Mouse (Mus musculus) CD4-positive helper T cell, adult 2 months (primary cell): ENCODE measurements around the gene Rora.
A peak's percentile ranks its signal among the peaks of the same experiment; 100 is the strongest.

Source experiments
- DNase-seq: peaks from one replicate; pipeline ENCODE4 v3.0.0-alpha.2; 2012; ENCODE audit warnings: low read depth, missing footprints, low spot score

Rora gene

DNA sequence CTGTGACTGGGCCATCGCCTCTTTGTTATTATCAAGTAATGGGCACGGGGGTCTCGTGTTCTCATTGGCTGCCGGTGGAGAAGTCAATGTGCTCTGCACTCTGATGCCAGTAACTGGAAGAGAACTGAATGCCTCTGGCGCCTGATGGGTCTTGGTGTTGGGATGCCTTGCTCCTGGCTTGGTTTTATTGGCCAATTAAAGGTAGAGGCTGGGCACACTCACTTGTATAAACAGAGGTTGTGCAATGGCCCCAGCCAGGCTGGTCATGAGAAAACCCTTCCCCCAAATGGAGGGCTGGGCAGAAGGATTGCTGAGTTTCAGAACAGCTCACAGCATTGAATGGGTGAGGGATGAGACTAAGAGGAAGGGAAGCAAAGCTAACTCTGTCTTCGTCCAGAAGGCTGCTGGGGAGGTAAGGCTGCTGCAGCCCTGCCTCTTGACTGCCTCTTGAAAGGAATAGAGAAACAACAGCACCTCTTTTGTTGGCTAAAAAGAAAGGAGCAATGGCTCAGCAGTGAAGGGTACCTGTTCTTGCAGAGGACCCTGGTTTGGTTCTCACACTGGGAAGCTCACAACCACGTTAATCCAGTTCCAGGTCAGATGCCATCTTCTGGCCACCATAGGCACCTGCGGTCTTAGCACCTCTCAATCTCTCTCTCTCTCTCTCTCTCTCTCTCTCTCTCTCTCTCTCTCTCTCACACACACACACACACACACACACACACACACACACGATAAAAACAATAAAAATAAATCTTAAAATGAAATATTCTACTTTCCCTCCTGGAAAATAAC is 653.3 kb downstream of the Rora start:
- peak; percentile 54 for DNase-seq

DNA sequence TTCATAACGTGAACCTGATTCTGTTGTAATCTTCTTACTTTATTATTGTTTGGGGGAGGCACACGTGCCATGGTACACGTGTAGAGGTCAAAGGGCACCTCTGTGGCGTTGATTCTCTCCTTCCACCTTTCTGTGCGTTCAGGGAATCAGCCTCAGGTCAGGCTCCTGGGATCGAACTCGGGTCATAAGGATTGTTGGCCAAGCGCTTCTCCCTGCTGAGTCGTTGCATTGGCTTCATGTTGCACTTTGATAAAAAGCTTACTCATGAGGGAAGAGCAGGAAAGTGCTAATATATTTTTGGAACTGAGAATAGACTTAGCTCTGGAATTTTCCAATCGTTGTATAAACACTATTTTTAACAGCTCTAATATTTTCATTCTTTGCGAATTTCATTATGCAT is 654.4 kb downstream of the Rora start:
- DNase-seq = no peak

DNA sequence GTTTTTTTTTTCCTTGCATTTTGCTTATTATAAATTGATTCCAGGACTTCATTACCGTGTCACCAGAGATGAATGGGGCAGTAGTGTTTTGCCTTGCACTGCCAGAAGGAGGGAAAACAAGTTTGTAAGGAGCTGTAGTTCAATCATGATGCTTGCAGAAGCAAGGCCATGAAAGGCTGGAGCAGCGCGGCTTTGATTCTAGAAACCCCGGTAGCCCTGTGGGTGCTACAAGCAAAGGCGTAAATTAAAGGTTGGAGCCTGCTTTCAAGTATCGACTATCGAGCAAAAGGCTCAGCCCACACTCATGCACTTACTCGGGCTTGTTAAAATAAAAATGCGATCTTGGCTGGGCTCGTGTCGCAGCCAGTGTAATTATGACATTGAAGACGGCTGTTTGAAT is 656.9 kb downstream of the Rora start:
- no peak for DNase-seq

DNA sequence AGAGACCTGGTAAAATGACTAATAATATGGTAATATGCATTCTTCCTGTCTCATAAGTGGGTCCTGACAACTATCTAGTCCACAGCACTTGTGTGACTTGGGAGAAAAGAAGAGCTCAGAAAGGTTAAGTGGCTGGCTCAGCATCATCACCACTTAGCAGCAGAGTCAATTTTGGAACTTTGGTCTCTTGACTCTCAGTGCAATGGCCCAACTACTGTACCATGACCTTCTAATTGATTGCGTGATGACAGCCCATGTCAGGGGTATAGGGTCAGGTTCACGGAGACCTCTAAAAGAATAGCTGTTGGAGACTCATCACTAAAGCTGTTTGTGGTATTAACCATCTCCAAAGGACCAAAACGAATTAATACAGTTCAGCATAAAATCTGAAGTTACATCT is 659.7 kb downstream of the Rora start:
- DNase-seq = no peak

DNA sequence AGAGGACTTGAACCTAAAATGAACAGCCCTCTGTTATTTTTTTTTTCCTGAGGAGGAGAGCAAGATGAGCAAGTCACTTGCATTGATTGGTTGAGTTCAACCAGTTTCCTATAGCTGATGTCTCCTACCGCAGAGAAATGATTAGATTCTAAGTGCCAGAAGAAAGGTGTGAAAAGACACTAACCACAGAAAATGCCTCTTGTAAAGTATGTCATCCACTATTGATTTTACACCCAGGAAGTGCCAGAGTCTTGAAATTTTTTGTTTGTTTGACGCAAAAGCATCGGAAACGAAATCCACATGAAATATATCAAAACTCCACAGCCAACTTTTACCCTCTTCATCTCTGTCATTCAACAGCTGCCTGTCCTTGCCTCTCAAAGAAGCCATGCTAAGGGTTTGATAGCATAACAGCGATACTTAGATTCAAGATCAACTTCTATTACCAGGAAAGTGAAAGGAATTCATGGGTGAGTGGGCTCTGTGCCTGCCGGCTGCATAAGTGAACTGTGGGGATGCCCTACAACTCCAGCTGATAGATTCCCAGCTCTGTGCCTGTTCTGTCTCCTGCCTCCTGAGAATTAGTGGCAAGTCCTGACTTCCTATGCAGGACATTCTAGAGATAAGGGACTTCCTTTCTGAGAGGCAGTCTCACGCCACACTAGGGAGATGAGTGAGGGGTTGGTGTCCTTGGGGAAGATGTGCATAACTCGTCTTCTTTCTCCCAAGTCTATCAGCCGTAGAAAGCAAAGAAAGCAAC is 661.0 kb downstream of the Rora start:
- peak; percentile 84 for DNase-seq

DNA sequence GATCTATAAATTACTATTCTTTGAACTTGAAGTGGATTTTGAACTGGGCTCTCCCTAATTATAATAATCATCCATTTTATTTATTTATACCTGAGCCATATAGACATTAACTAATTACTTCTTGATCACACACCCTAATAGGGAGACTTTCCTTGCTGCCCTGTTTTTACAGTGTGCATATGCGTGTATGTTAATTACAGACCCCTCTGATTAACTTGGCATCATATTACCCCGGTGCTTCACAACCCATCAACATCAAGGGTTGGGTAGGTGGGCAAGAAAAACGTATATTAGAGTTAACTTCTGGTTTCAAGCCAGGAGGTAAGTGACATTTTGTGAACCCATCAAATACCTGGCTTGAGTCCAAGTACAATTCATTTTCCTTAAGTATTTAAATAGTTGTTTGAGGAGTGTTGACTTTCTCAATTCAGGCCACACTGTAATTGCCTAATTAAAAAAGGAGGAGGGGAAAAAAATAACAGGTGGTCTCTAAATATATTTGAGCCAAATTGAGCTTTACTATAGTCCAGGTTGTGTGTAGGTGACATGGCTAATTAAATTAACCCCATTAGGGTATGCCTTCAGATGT is 664.0 kb downstream of the Rora start:
- no peak for DNase-seq

DNA sequence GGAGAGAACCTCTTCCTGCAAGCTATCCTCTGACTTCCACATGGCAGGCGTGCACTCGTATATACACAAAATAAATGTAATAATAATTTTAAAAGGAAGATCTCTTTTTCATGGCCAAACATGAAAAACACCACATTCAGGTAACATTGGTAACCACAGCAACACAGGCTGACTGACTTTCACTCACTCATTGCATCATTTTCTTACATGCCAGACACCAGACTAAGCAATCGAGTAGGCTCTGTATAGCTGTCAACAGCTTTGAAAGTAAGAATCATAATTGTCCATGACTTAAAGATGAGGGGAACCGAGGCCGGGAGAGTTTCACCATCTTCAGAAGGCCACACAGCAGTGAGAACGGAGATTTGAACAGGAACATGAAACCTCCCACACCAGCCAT is 665.8 kb downstream of the Rora start:
- DNase-seq = no peak

DNA sequence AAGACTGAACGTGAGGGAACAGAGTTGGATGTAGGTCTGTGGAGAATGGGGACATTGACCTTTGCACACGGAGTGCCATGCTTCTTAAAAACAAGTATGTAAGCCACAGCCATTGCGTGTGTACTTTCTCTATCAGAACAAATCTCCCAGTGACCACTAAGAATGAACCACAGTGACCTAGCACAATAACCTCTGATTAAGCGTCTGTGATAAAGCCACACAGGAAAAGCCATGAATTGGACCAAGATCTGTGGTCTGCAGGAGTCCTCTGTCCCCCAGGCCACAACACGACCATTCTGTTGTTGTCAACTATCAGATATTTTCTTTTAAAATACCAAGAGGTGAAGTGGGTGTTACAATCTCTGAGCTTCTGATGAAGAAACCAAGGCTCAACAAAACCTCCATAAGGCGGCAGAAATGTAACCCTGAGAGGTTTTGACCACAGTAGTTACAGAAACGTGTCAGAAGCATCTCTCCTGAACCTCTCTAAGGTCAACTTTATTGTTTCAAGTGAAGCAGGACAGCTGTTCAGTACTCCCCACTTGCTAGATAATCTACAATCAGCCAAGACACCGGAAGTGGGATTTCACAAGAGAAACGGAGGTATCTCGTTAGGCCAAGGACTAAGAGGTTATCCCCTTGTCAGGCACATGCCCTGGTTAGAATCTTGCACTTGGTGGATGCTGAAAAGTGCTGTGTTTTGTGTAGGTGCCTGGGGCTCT is 666.5 kb downstream of the Rora start:
- peak; percentile 51 for DNase-seq

DNA sequence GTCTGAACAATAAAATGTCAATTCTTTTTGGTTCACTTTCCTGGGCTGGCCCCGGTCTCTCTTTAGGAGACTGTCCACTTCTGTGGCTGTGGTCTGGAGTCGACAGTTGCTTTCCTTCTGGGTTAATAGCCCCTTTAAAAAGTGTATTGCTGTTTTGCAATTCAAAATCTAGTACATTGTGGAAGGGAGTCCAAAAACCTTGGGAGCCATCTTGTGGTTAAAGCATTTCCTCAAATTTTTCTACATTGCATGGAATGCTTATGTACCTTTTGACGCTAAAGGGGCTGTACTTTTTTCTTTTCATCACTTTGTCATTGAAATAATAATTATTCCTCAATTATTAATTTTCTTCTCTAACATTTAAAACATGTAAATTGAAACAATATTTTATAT is 667.0 kb downstream of the Rora start:
- DNase-seq = no peak

DNA sequence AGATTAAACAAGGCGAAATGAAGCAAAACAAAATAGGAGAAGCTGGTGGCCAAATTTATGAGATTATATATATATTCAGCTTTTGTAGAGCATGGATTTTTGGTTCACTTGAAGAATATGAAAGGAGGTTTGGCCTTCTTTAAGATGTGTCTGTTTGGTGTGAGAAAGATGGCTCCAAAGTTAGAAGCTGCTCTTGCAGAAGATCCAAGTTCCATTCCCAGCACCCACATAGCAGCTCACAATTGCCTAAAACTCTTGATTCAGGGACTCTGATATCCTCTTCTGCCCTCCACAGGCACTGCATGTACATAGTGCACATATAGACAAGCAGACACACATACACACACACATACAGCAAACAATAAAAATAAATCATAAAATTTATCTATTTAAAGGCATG is 668.4 kb downstream of the Rora start:
- no peak for DNase-seq

DNA sequence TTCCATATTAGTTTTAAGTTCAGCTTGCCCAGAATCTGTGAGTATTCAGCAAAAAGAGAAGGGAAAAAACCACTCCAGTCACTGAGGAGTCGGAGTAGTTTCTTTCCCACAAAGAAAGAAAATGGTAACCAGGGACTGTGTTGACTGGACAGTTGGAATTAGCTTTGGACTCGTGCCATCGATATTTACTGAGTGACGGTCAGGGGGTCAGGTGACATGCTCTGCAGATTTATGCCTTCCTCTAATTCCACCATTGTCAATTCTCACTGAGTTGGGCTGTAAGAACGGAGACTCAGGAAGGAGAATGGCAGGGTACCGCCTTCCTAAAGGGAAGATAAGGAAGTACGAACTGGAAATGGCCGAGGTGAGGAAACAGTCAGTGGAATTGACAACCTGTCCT is 670.2 kb downstream of the Rora start:
- no peak for DNase-seq

DNA sequence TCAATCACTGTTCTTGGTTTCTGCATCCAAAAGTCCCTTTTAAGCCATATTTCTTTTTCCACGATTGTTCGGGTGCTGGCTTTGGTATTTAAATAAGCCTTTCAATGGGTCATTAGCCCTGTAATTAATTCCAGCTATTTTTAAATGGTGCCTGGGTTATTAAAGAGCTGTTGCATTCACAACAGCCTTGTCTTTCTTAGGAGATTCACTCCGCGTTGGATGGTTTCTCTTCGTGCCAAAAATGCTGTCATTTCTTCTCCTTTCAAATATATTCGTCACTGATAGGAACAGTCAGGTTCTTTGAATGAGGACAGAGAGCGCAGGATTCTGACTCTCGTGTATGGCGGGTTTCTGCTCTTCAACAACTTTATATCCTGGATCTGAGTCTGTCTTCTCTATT is 673.5 kb downstream of the Rora start:
- no peak for DNase-seq

DNA sequence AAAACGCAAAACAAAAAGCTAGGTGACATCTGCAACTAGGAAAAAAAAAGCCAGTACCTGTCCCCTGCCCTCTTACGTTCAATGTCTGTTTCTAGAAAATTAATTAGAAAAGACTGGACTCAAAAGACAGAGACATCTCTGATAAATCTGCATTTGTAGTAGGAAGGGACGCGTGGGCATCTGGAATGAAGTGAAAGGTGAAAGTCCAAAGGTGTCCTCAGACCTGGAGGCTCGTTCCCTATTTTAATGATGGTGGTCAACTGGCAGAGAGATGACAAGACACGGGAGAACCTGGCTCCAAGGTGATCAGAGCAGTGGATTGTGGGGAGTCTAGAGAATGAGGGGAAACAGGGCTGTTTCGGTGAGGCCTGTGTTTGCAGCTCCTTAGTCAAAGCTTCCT is 674.0 kb downstream of the Rora start:
- DNase-seq = no peak

DNA sequence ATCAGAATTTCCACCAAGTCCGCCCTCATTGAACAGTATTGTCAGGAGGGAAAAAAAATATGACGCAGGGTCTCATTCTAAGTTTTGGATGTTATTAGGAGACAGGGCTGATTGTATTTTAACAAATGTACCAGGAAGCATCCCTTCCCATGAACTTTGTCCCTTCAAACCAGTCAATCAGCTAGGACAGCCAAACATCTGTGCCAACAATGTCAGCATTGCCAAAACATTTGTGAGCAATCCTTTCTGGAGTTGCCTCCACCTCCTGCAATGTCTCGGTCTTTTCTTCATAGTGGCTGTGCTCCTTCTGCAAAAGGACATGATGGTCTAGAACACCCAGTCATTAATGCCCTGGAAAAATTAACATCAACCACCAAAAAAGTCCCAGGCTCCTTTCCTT is 678.2 kb downstream of the Rora start:
- no peak for DNase-seq

DNA sequence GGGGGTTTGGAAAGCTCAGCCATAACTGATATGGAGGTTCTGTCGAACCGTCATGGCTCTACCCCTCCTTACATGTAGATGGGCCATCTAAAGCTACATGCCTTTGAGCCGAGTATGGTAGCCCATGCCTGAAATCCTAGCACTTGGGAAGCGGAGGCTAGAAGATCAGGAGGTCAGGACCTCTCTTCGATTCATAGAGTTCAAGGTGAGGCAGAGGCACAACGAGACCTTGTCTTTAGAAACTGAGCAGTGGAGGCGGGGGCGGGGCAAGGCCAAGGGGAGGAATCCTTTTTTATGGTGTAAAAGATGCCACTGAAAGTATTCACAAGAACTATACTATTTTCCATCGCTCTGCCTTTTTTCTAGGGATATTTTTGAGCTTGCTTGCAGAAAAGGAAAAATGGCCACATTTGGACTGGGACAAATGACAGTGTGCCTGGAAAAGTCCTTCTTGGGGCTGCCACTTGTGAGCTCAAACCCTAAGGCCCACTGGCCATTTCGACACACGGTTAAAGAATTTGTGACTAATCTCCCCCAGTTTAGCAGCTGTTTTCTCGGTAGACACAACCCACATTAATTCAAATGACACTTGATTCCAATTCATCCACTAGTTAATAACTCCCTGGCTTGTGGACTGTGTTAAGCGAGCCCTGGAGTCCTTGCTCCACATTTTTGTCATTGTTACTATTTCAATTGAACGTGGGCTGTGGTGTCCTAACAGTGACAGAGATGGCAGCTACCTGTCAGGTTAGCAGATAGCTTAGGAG is 679.4 kb downstream of the Rora start:
- DNase-seq = no peak

DNA sequence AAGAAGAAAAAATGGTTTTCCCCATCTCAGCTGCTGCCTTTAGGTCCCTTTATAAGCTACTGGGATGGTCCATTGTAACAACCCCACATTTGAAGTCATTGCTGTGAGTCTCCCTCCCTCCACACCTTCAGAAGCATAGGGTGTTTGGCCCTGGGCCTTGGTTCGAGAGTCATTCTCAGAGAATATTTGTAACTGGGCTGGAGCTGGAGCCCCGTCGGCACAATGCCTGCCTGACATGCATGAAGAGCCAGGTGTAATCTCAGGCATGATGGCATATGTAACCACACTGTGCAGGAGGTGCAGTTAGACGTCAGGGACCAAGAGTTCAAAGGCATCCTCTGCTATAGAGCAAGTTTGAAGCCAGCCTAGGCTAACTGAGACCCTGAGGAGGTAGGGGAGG is 680.1 kb downstream of the Rora start:
- no peak for DNase-seq

DNA sequence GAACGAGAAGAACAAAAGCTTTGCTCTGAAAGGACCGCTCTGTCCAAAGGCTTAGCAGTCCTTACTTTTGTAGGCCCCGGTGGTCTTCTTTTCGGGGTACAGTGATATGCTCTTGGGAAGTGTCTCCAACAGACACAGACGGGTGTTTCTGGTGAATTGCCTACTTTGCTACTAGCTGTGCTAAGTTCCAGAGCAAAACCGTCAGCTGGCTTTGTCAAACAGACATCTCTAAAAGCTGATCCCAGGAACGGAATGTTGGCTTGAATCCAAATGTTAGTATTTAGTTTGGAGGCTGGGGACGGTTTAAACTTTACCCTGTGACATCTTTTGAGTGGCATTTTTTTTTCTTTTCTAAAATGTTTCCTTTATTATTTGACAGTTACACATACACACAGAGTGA is 680.5 kb downstream of the Rora start:
- no peak for DNase-seq

DNA sequence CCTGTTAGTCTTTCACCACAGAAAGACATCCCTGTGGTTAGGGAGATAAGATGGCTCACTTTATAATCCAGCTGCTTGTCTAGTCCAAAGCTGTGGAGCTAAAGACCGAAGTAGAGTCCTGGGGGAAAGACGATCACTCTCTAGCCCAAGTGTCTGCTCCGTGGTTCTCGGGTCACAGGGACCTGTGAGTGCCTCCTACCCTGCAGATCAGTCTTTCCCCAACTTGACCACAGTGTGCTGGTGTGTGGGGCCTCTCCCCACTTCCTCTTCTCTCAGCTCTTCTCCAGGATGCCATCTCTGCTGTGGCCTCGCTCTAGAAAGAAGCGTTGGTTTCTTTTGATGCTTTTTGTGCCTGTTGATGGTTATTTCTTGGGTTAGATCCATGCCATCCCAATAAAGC is 682.5 kb downstream of the Rora start:
- peak; percentile 71 for DNase-seq

DNA sequence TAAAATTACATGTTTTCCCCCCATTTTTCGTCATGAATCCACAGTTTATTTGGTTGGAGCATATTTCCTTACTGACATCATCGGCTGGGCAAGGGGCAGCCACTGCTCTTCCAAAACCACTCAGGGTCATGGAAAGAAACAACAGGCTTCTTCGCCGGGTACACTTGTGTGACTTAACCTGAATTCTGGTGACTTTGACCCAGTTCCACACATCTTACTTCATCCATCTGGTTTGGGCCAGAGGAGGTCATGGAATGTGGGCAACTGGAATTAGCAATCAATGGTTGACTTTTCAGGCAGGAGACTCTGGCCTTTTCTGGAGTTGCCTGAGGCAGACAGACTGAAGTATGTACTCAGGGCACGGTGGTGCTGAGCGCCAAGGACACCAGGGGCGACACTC is 685.6 kb downstream of the Rora start:
- no peak for DNase-seq

DNA sequence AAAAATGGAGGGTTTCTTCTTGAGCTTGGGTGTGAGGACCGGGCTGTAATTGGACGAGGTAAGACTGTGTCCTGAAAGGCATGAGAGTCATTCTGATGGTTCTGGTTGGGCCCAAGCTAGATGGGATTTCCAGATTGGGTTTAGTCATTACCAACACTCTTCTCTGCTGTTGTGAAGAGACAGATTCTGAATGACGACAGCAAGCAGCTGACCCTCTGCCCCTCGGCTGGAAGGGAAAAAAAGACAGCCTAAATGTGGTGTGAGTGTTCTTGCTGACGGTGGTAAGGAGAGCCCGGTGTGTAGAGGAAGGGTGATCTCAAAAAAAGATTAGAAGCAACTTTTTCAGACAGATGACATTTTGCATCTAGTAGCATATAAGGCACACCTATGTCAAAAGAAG is 686.2 kb downstream of the Rora start:
- peak; percentile 54 for DNase-seq

DNA sequence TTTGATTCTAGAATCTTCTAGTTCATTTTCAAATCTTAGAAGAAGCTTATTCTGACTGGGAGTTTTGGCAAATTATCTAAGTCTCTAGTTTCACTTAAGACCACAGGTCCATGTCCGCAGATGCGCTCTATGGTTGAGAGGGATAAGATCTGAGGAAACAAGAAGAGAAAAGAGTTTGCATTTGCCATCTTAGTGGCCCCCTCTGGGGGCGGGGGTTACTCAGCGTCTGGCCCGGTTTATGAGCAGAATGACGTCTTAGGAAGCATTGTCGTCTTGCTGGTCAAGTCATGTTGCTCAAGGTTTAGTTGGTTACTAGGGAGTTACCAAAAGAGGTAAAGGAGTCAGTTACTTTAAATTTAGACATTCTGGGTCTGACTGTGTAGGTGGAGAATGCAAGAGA is 686.8 kb downstream of the Rora start:
- DNase-seq = peak; percentile 73

DNA sequence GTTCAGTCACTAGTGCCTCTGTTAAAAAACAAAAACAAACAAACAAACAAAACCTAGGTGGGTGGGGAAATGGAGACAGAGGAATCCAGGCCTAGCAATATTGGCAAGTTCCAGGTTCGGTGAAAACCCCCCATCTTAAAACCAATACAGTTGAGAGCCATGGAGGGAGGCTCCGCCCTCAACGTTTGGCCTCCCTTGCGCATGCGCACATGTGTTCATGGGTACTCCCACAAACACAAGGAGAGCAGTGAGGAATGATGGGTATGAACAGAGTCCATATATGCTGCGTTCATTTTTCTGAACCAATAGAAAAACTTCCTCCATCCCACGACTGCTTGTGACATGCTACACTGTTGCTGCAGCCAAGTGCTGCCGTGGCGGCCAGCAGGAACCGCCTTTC is 690.3 kb downstream of the Rora start:
- DNase-seq = no peak
